Mouse (Mus musculus) hindbrain, embryonic 11.5 days (tissue): Measurements from ENCODE around the gene Ccdc167. TPM values are rescaled to one million over a fixed set of nuclear protein-coding genes. Genes with fewer than 3 reads are reported as not detected.
A peak's percentile ranks its signal among the peaks of the same experiment; 100 is the strongest.

Source experiments
- ATAC-seq: fragments of 200-750 bp; cut with Nextera tagmentation; 2 replicates; pipeline ENCODE4 v1.8.0; 2017; ENCODE audit warnings: mild to moderate bottlenecking, moderate TSS enrichment, moderate library complexity; ENCODE audit not compliant: low FRiP score
- DNase-seq: peaks from one replicate; pipeline ENCODE4 v3.0.0-alpha.2; 2015; ENCODE audit warnings: low spot score
- H3K27ac ChIP-seq: fragments of 300-500 bp; sonication (generic); 2 replicates; pipeline ENCODE4 v1.5.1; 2014; ENCODE audit warnings: mild to moderate bottlenecking, low read depth, low read length
- H3K27me3 ChIP-seq: fragments of 300-500 bp; sonication (generic); 2 replicates; pipeline ENCODE4 v1.6.1; 2014; ENCODE audit warnings: mild to moderate bottlenecking, low read length, moderate library complexity, mixed read lengths; ENCODE audit not compliant: control insufficient read depth, insufficient read depth
- H3K36me3 ChIP-seq: fragments of 300-500 bp; sonication (generic); 2 replicates; pipeline ENCODE4 v1.6.1; 2014; ENCODE audit warnings: mild to moderate bottlenecking, low read length, moderate library complexity, mixed read lengths; ENCODE audit not compliant: control insufficient read depth, insufficient read depth
- H3K4me1 ChIP-seq: fragments of 300-500 bp; sonication (generic); replicated peaks from 2 replicates; pipeline ENCODE4 v1.6.1; 2014; ENCODE audit warnings: low read length, mixed read lengths; ENCODE audit not compliant: control insufficient read depth, insufficient read depth
- H3K4me2 ChIP-seq: fragments of 300-500 bp; sonication (generic); replicated peaks from 2 replicates; pipeline ENCODE4 v1.6.1; 2014; ENCODE audit warnings: mild to moderate bottlenecking, low read depth, low read length
- H3K4me3 ChIP-seq: fragments of 300-500 bp; sonication (generic); 2 replicates; pipeline ENCODE4 v1.5.1; 2014; ENCODE audit warnings: low read depth, low read length
- H3K9ac ChIP-seq: fragments of 300-500 bp; sonication (generic); 2 replicates; pipeline ENCODE4 v1.6.1; 2014; ENCODE audit warnings: low read depth, low read length
- H3K9me3 ChIP-seq: fragments of 300-500 bp; sonication (generic); 2 replicates; pipeline ENCODE4 v1.6.1; 2016; ENCODE audit warnings: low read length; ENCODE audit not compliant: control insufficient read depth
- WGBS: fragments of 180-500 bp; shearing (Covaris S2); extraction: QIAGEN DNeasy Blood & Tissue Kit; methylation state at CpG from one replicate; pipeline ENCODE4 v1.1.7; 2014; 5-methylcytosine and 5-hydroxymethylcytosine counted together
- polyA plus RNA-seq: library from polyadenylated mRNA; unstranded; fragments of >200 nt; fragmentation: Nextera tagmentation; extraction: Ambion mirVana; gene quantifications from 2 replicates; pipeline ENCODE4 v1.2.1, GENCODE M21; 2014

The Ccdc167 gene
- polyA plus RNA-seq, 1 experiment from 2014 or later: 14.8 TPM

DNA sequence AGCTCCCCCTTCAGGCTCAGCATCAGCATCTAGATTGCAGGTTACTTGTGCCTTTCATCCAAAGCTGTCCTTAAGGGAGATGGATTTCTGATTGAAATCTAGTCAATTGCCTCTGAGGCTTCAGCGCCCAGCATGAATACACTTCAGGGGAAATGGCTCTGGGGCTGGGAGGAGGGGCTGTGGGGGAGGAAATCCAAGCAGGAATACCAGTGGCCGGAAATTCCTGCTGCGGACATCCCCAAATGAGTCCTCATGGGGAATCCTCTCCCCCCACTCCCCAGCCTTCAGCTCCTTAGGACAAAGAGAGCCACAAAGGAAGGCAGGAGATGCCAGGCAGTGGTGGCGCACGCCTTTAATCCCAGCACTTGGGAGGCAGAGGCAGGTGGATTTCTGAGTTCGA, 30.6 kb upstream of the Ccdc167 start:
- Histone ChIP-seq H3K9ac (no peak overlapping the region), H3K9me3 (no peaks in the 10 kb centered on the region), H3K4me3 (no peak overlapping the region), H3K36me3 (no peaks in the 10 kb centered on the region), H3K4me2 (no peak overlapping the region), H3K27me3 (no peaks in the 10 kb centered on the region), H3K4me1 (peaks cover 3% of the 10 kb centered on the region; the same call in 1 of the 2 replicates), H3K27ac (no peak overlapping the region; the same call in 1 of the 2 replicates)
- ATAC-seq (no peak), DNase-seq (no peak)
- WGBS: 57% methylated on average over 6 of the region's 6 CpGs

DNA sequence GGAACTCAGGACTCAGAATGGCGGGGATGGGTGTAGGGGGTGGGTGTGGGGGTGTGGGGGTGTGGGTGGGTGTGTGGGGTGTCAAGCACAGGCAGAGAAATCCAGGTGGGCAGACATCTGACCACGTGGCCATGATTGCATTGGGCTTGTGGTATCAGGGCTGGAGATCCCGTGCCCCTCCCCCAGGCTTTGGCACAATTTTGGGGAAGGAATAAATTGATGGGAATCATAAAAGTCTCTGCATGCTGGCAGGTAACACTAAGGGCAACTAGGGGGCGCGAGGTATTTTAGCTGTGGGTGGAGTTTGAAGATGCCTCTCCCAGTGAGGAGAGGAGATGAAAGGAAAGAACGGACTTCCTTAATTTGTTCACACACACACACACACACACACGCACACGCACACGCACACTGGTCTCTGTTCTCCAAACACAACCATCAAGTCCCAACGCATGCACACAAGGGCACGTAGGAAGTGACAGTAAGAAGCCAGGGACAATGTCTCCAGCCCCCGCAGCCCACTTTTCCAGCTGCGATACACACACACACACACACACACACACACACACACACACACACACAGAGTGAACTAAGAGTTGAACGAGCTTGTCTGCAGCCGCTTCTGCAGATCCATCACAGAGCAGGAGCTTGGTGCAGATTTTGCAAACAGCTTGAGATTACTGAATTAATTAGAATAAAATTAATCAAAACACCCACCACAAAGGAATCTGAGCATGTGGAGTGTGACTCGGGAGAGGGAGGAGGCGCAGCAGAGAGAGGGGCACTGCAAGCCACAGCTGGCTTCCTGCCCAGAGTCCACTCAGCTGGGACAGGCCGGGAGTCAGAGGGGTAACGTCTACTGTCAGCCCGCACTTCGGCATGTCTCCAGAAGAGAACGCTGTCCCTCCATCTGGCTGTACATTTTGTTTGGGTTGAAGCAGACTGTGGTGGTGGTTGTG, 21.3 kb upstream of the Ccdc167 start:
- Histone ChIP-seq H3K4me1 (no peaks in the 10 kb centered on the region; the same call in 1 of the 2 replicates), H3K4me3 (no peak overlapping the region), H3K27ac (0 out of 2 replicates have a peak overlapping the region, but pooled peaks have one; percentile 39), H3K4me2 (no peak overlapping the region), H3K27me3 (no peaks in the 10 kb centered on the region), H3K9ac (no peak overlapping the region), H3K36me3 (no peaks in the 10 kb centered on the region), H3K9me3 (no peaks in the 10 kb centered on the region)
- DNase-seq (peak; percentile 48), ATAC-seq (peak; percentile 72)
- 59% methylated on average over 22 of the region's 22 CpGs for WGBS

DNA sequence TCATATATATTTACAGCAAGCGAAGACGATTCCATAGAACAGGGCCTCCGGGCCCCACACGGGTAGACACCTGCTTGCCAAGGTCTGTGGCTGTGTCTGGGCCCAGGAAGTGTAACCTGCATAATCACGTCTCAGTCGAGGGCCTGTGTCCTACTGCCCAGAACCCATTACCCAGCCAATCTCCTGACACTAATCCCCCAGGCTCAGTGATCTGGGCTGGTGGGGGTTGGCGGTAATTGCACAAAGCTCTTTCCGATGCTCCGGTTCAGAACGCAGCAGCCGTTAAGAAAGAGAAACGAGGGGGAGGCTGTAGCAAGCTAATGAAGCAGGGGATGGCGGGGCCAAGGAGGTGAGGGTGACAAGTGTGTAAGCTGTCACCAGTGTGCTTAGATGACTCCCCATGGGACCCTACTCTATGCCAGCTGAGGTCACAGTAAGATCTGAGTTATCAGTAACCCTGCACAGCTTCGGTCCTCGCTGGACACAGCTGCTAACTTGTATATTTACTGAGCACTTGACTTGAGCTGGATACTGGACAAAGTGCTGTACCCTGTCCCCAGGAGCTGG, 19.7 kb upstream of the Ccdc167 start:
- Histone ChIP-seq H3K9ac (no peak overlapping the region), H3K27me3 (no peaks in the 10 kb centered on the region), H3K27ac (peak overlapping the region; percentile 81), H3K36me3 (no peaks in the 10 kb centered on the region), H3K4me3 (no peak overlapping the region), H3K9me3 (no peaks in the 10 kb centered on the region), H3K4me1 (peaks cover 1% of the 10 kb centered on the region; the same call in 1 of the 2 replicates), H3K4me2 (no peak overlapping the region)
- peak; percentile 74 for ATAC-seq
- WGBS: 38% methylated on average over 15 of the region's 15 CpGs
- peak; percentile 57 for DNase-seq

DNA sequence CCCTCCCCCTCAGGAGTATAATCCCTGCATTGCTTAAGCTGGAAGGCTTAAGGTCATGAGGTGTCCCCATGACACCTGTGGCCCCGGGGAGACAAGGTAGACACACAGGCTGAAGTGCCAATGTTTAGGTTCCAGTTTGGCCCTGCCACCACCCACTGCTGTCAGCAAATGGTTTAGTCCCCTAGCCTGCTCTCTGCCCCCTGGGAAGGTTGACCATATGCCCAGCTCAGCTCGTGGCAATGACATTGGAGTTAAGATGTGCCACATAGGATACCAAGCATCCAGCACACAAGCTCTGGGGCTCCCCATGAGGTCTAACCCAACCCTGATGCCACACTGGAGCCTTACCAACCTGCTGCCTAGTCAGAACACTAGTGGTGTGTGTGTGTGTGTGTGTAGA, 15.7 kb upstream of the Ccdc167 start:
- Histone ChIP-seq H3K36me3 (no peaks in the 10 kb centered on the region), H3K9me3 (no peaks in the 10 kb centered on the region), H3K9ac (no peak overlapping the region), H3K4me2 (no peak overlapping the region), H3K4me3 (no peak overlapping the region), H3K27me3 (no peaks in the 10 kb centered on the region), H3K27ac (no peak overlapping the region), H3K4me1 (peaks cover 11% of the 10 kb centered on the region)
- DNase-seq (no peak), ATAC-seq (no peak)
- 71% methylated on average over 2 of the region's 2 CpGs for WGBS

DNA sequence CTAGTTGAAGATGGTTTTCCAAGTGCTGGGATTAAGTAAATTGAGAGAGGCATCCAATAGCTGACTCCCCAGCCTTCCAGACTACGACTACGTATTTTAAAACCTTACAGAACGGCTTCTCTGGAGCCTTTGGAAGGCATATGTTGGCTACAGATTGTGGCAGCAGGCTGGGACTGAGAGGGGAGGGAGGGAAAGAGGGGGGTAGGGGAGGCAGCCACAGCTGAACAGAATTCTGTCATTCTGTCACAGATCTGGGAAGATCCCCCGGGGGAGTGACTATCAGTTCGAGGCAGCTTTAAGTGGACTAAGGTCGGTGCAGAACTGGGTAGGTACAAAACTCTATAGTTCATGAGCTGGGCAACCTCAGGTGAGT, 15.1 kb upstream of the Ccdc167 start:
- H3K27me3 ChIP-seq: no peaks in the 10 kb centered on the region
- H3K9ac ChIP-seq: no peak overlapping the region
- ATAC-seq: no peak
- H3K4me2 ChIP-seq: no peak overlapping the region
- DNase-seq: no peak
- no peak overlapping the region for H3K4me3 ChIP-seq
- H3K27ac ChIP-seq: peak overlapping the region; percentile 85
- H3K36me3 ChIP-seq: no peaks in the 10 kb centered on the region
- no peaks in the 10 kb centered on the region for H3K9me3 ChIP-seq
- WGBS: 47% methylated on average over 6 of the region's 6 CpGs
- H3K4me1 ChIP-seq: peaks cover 11% of the 10 kb centered on the region

DNA sequence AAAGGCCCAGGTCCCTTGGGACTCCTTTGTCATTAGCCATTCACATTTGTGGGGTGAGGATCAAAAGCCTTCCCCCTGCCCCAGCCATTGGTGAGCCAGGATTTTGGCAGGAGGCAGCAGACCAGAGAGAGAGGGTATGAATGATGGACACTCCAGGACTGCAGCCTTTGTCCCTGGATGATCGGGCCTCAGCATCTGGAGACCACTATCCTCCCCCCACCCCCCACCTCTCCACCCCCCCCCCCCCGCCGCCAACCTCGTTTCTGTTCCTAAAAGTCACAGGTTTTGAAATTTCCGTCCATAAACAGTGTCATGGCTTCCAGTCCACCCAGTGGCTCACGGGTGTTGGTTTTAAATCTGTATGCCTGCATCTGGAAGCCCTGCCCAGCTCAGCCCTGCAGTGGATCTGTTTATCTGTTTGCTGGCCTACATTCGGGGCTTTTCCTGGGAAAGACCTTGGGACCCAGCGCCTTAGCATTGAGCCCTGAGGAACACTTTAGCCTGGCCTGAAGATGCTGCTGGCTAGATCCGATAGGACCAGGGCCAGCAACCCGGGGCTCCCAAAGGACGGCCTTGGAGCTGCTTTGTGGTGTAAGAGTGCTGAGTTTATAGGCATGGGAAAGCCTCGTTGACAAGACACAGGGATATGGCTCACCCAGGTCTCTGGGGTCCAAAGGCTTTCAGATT, 14.6 kb upstream of the Ccdc167 start:
- 52% methylated on average over 12 of the region's 12 CpGs for WGBS
- peak; percentile 63 for ATAC-seq
- H3K9ac ChIP-seq: peak overlapping the region; percentile 17; the same call in 1 of the 2 replicates

DNA sequence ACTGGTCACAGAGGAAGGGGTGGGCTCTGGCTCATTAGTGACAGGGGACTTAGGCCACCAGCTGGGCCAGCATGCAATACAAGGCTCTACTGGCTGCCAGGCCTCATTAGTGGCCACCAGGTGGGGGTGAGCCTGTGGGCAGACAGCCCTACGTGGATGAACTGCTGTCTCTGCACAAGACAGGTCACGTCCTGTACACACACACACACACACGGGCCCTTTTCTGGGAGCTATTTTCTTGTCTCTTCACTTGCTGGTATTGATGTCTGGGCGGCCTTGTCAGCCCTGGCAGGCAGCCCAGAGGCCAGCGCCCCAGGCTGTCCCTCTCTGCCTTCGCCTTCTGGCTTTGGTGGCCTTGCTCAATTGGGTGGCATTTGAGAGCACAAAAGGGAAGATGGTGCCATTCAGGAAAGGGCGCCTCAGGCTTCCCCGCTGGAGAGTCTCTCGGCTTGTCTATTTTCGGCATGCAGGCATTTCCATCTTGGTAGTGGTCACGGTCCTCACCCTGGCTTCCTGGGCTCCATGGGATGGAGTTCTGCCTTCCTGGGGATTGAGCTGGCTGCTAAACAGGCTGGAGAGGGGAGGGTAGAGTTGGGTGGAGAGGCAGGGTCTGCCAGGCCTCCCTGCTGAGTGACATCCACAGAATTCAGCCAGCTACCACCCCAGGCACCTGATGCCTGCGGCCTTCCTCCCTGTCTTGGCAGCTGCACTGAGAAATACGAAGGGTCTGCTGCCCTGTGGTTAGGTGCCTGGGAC, 13.8 kb upstream of the Ccdc167 start:
- no peak overlapping the region for H3K4me2 ChIP-seq
- ATAC-seq (peak; percentile 72), DNase-seq (peak; percentile 65)
- H3K9me3 ChIP-seq: no peaks in the 10 kb centered on the region
- peaks cover 11% of the 10 kb centered on the region for H3K4me1 ChIP-seq
- WGBS: 37% methylated on average over 13 of the region's 13 CpGs
- H3K27me3 ChIP-seq: no peaks in the 10 kb centered on the region
- peak overlapping the region; percentile 85 for H3K27ac ChIP-seq
- H3K36me3 ChIP-seq: no peaks in the 10 kb centered on the region
- H3K9ac ChIP-seq: 0 out of 2 replicates have a peak overlapping the region, but pooled peaks have one; percentile 2
- H3K4me3 ChIP-seq: no peak overlapping the region

More for the DNA sequence above, 14.6 kb upstream of the Ccdc167 start:
- no peak for DNase-seq
- peak overlapping the region; percentile 85 for H3K27ac ChIP-seq
- H3K9me3 ChIP-seq: no peaks in the 10 kb centered on the region
- no peak overlapping the region for H3K4me2 ChIP-seq
- no peak overlapping the region for H3K4me3 ChIP-seq
- peaks cover 11% of the 10 kb centered on the region for H3K4me1 ChIP-seq
- no peaks in the 10 kb centered on the region for H3K27me3 ChIP-seq
- H3K36me3 ChIP-seq: no peaks in the 10 kb centered on the region

DNA sequence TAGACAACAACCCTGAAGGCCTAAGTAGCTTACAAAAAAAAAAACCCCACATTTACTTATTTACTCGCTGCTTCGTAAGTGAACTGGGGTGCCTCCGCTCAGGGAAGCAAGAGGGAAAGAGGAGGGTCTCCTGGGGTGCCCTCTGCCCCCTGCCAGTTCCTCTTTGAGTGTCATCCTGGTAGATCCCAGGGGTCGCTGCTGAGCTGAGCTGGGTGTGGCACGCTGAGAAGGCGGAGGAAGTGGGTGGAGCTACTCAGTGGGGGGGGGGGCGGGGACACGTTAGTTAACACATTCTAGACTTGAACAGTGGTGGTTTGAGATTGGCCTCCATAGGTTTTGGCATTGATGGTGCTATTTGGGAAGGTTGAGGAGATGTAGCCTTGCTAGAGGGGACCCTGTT, 11.2 kb upstream of the Ccdc167 start:
- H3K27me3 ChIP-seq: no peaks in the 10 kb centered on the region
- ATAC-seq: no peak
- H3K27ac ChIP-seq: no peak overlapping the region
- no peaks in the 10 kb centered on the region for H3K36me3 ChIP-seq
- no peak overlapping the region for H3K9ac ChIP-seq
- no peak for DNase-seq
- H3K9me3 ChIP-seq: no peaks in the 10 kb centered on the region
- no peak overlapping the region for H3K4me3 ChIP-seq
- H3K4me1 ChIP-seq: peaks cover 11% of the 10 kb centered on the region
- H3K4me2 ChIP-seq: no peak overlapping the region
- 63% methylated on average over 8 of the region's 8 CpGs for WGBS
